Mouse (Mus musculus): ENCODE data around the gene Ddx41.
"Not testable (repeated sequence)": the region's sequence is repeated elsewhere in the genome, so short reads cannot be mapped to it uniquely, and the experiment has no call there.

Ddx41 gene

DNA sequence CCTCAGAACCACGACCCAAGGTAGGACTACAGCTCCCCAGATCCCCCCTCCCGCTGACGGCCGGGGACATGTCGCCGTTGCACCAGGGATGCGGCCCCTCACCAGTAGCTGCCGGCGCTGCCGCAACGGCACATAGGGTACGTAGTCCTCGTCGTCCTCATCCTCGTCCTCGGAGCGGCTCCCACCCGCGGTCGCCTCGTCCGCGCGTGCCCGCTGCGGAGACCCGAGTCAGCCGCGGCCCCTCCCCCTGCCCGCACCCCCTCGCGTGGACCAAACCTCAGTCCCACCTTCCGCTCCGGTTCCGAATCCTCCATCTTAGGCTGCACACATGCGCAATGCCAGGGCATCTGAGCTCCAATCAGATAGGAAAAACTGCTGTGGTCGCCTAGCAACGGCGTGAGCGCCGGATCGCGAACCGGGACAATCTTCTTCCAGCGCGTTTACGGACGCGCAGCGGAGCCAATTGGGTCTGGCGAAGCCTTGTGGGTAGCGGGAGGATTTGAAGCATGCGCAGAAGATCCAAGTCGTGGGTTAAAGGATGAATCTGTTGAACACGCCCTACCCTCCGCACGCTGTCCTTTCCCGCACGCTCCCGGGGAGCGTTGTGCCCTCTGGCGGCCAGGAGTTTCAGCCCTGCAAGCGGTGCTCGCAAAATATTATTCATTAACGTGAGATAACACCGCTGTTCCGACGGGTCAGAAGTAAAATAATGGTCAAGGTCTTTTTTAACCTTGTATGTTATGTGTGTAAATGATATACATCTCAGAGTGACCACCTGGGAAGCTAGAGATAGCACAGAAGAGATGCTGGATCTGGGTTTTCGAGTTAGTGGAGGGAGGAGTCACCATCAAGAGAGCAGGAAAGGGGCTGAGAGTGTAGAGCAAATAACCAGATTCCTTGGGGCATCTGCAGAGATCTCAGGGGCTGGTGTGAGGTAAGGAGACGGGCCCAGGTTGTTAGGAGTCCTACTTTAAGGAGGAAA, at the start of gene Ddx41:
Gene Ddx41, minus strand, starts transcription at position 465 of the 982 bp plus-strand sequence.
- peak; percentile 100 for DNase-seq (ENCODE audit: low spot score in 2 of 2)

DNA sequence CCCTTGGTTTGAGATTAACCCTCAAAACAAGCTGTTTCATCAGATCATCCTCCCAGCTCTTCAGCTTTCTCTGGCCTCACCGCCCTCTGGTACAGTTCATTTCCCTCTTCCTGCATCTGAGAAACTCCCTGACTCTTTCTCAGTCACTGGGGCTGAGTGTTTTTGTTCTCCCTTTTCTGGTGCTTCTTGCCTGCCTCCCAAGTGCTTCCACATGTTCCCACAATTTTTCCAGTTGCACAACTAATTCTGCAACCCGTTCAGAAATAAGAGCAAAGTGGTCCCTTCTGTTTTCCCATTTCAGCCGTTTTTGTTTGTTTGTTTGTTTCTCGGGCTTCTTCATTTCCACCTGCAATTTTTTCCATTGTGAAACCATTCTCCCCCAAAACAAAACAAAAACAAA, 41.6 kb upstream of the Ddx41 start:
- DNase-seq (ENCODE audit: low spot score in 2 of 2) = no peak

DNA sequence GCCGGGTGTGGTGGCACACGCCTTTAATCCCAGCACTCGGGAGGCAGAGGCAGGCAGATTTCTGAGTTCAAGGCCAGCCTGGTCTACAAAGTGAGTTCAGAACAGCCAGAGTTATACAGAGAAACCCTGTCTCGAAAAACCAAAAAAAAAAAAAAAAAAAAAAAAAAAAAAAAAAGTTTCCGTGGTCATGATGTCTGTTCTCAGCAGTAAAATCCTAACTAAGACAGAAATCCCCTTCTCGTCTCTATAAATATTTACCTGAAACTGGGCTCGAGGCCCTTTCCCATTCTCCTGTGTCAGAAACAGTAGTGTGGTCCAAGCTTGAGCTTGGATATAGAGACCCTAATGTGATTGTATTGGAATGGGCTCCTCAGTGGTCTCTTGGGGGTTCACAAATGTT, 40.4 kb upstream of the Ddx41 start:
- not testable (repeated sequence) for DNase-seq (ENCODE audit: low spot score in 2 of 2)

- DNase-seq (ENCODE audit: low spot score in 2 of 2) = no peak
Measured at GRCm38 (mm10) chr13:55575932-55576331, 39.5 kb upstream of the Ddx41 start.

- DNase-seq (ENCODE audit: low spot score in 2 of 2) = no peak
Measured at GRCm38 (mm10) chr13:55574321-55574720, 37.9 kb upstream of the Ddx41 start.

- no peak for DNase-seq (ENCODE audit: low spot score in 2 of 2)
Measured at GRCm38 (mm10) chr13:55573432-55573831, 37.0 kb upstream of the Ddx41 start, which contains the start of gene Tmed9. Gene Tmed9, plus strand, starts transcription at chr13:55573732.

DNA sequence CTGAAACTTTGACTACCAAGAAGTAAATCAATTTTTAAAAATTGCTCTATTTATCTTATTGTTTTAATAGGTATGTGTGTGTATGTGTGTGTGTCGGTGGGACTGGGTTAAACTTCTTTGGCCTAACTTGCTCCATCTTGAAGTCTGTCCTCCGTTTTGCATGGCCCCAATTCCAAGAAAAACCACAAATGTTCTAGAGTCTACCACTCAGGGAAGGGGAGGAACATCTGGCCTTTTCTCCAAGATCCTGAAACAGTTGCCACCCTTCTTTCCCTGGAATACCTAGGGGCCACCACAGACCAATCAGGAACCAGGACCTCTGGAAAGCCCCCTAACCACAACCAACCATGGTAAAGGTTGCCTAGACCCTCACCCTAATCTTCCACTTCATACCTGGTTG, 35.5 kb upstream of the Ddx41 start:
- no peak for DNase-seq (ENCODE audit: low spot score in 2 of 2)

- peak; percentile 86 to 88 for DNase-seq (ENCODE audit: low spot score in 2 of 2)
Measured at GRCm38 (mm10) chr13:55571027-55571751, 34.7 kb upstream of the Ddx41 start, which contains the start of gene Fam193b. Gene Fam193b, minus strand, starts transcription at chr13:55571120.

- DNase-seq (ENCODE audit: low spot score in 2 of 2) = peak in 1 of 2 experiments; percentile 29
Measured at GRCm38 (mm10) chr13:55570286-55570973, 34.0 kb upstream of the Ddx41 start.

GRCm38 (mm10) chr13:55569726-55570285, 33.3 kb upstream of the Ddx41 start:
- DNase-seq (ENCODE audit: low spot score in 2 of 2) = peak in 1 of 2 experiments; percentile 30

DNA sequence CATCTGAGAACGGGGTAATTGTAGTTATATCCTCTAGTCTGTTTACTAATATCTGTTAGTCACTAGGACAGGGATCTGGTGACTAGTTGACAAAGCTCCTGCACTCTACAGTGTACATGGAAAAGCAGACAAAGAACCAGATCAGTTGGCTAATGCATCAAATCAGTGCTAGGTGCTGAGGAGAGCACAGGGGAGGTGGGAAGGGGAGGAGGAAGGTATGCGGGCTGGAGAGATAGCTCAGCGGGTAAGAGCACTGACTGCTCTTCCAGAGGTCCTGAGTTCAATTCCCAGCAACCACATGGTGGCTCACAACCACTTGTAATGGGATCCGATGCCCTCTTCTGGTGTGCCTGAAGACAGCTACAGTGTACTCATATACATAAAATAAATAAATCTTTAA, 32.1 kb upstream of the Ddx41 start:
- not testable (repeated sequence) for DNase-seq (ENCODE audit: low spot score in 2 of 2)

- DNase-seq (ENCODE audit: low spot score in 2 of 2) = no peak
Measured at GRCm38 (mm10) chr13:55567949-55568348, 31.5 kb upstream of the Ddx41 start.

DNA sequence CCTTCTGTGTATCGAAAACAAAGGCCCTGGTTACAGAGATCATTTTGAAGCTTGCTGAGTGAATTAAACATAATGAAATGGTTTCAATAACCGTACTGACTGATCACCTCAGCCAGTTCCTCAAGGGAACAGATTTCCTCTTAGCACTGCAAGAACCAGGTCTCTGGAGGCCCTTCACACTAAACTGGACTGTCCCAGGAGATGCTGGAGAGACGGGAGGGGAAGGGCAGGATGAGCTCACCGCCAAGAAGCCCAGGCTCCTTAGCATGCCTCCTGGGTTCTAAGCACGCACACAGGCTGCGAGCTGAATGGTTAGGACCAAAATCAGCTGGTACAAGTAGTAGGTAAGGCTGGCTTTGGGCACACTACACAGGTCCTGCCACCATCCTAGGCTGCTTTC, 30.5 kb upstream of the Ddx41 start:
- no peak for DNase-seq (ENCODE audit: low spot score in 2 of 2)

- no peak for DNase-seq (ENCODE audit: low spot score in 2 of 2)
Measured at GRCm38 (mm10) chr13:55563266-55563879, 26.9 kb upstream of the Ddx41 start.

DNA sequence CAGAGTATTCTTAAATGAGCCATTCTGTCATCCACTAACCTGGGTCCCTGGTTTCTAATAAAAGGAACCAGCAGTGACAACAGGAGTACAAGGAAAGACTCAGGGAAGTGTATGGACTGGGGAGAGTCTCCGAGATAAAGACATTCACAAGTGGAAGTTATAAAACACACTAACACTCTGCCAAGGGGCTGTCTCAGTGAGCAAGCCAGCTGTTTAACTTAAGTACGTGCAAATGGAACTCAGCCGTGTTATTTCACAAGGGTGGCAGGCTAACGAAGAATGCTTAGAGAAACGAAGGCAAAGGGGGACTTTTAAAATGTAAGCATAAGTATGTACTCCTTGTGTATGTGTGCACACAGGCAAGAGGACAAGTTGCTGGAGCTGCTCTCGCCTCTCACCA, 21.0 kb upstream of the Ddx41 start:
- no peak for DNase-seq (ENCODE audit: low spot score in 2 of 2)

GRCm38 (mm10) chr13:55555921-55556320, 19.5 kb upstream of the Ddx41 start:
- no peak for DNase-seq (ENCODE audit: low spot score in 2 of 2)

GRCm38 (mm10) chr13:55549061-55549460, 12.6 kb upstream of the Ddx41 start:
- no peak for DNase-seq (ENCODE audit: low spot score in 2 of 2)

DNA sequence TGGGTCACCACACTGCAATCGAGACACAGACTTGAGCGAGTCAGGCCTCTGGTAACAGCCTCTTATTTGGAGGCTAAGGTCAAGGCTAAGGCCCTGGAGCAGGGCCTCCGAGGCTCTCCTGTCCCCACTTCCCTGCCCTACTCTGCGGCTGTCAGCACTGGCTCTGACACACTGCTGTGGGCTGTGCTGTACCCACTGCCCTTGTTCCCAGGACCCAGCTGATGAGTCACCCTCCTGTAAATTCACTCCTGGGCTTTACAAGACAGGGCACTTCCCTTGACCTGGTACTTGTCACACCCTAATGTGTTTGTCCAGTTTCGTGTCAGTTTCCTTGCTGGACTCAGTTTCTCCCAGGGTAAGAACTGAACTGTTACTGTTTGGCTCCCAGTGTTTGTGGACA, 12.0 kb upstream of the Ddx41 start:
- no peak for DNase-seq (ENCODE audit: low spot score in 2 of 2)

- no peak for DNase-seq (ENCODE audit: low spot score in 2 of 2)
Measured at GRCm38 (mm10) chr13:55547916-55548315, 11.5 kb upstream of the Ddx41 start.

DNA sequence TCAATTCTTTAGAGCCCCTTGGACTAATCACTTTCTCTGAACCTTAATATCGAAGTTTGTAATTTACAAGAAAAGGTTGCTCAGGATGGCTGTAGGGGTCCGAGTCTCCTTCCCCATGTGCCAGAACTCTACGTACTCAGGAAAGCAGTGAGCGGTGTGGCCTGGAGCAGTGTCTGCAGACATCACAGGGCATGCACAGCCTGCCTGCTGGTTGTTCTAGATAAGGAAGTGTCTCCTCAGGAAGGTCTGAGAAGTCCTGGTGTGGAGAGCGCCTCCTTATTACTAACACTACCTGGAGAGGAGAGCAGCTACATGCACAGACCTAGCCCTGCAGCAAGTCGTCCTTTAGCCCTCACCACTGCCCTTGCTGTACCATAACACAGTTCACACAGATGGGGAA, 8.3 kb upstream of the Ddx41 start:
- DNase-seq (ENCODE audit: low spot score in 2 of 2) = no peak

DNA sequence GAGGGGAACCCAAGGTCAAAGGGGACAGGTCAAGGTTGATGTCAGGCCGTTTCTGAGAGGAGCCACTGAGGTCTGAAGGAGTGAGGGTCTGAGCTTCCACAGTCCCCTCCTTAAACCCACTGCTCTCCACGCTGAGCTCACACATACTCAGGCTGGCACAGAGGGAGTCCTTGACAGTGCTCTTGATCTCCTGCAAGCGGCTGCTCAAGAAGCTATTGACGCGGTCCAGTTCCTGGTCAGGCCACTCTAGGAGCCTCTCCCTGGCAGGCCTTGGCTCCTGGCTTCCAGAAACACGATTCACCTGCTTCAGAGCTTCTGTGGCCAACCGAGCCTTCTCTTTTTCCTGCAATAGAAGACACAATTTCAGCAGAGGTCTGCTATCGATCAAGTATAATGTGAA, 7.0 kb upstream of the Ddx41 start:
- no peak for DNase-seq (ENCODE audit: low spot score in 2 of 2)

Measured in frontal cortex, postnatal 14 days (tissue).